Mouse (Mus musculus): ENCODE results near the gene Dusp3. TPM values are rescaled to one million over a fixed set of nuclear protein-coding genes. Genes with fewer than 3 reads are reported as not detected.

Dusp3 gene
- total and polyA plus RNA-seq, 3 experiments: 101 to 131 (median 103) TPM

DNA sequence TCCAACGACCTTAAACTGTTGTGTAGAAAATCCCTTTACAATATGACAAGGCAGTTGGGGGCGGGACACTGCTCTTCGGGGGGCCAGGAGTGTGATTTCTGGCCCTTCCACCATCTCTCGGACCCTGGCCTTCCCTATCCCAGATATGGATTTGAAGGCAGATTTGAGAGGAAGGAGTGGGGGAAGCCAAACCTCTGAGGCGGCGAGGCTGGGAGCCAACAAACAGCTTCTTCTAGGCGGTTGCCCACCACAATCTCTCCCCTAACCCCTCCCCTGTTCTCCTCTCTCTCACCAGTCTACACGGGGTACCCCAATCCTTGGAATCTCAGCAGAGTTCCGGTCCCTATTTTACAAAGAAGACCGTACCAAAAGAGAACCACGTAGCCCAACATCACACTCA, 23.8 kb downstream of the Dusp3 start:
- H3K9ac ChIP-seq (ENCODE audit: low read depth, low read length): no peak overlapping the region

DNA sequence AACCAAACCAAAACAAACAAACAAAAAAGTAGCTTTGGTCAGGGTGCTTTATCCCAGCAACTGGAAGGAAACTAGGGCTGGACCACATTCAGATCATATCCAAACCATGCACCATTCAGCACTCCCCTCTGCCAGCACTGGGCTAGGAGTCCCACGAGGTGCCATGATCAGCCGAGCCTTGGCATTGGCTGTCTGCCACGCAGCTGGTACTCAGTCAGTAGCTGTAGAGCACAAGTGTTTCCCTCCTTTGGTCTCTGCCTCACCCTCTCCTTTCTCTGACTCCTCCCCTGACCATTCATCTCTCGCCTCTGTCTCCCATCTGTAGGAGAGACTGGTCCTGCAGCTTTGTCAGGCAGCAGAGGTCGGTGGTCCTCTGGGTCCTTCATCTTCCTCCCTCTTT, 29.3 kb downstream of the Dusp3 start:
- 66% methylated on average over 5 of the region's 5 CpGs for WGBS
- no peak for DNase-seq

More for the DNA sequence above, 23.8 kb downstream of the Dusp3 start:
- Histone ChIP-seq H3K36me3 (ENCODE audit: control insufficient read depth, insufficient read depth, low read length) (no peaks in the 10 kb centered on the region), H3K4me1 (ENCODE audit: control insufficient read depth, insufficient read depth, low read length) (no peaks in the 10 kb centered on the region; the same call in 1 of the 2 replicates), H3K27me3 (ENCODE audit: control insufficient read depth, insufficient read depth, low read length) (peaks cover 8% of the 10 kb centered on the region), H3K4me3 (peak overlapping the region; percentile 47; the same call in 1 of the 2 replicates), H3K27ac (no peak overlapping the region), H3K79me2 (replicated peaks; ENCODE audit: control insufficient read depth, insufficient read depth, low read length) (no peaks in the 10 kb centered on the region)
- DNase-seq: no peak
- intact Hi-C loops (cut with DNase I): no loop called here
- TF ChIP-seq POLR2A (IDR thresholded peaks at IDR 0.05; ENCODE audit: insufficient read depth, low read depth, low read length) (no peak), CTCF (IDR thresholded peaks at IDR 0.05) (no peak), EP300 (IDR thresholded peaks at IDR 0.05; ENCODE audit: insufficient read depth, low read depth, low read length) (no peak)
- WGBS: 14% methylated on average over 11 of the region's 11 CpGs

DNA sequence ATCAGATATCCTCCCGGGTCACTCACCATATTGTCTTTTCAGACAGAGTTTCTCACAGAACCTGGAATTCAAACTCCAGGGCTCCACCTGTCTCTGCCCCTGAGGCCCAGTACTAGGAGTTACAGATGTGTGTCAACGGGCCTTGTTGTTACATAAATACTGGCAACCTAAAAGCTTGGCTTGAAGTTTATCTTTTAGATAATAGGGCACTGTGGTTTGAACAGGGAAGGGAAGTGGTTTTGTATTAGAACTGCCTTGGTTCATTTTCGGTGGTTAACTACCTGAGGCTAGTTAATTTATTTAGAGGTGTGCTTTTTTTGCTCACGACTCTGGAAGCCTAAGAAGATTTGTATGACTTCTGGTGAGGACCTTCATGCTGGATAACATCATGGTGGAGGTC, 33.4 kb downstream of the Dusp3 start:
- no peak for DNase-seq
- peaks cover 6% of the 10 kb centered on the region; the same call in 1 of the 2 replicates for H3K4me1 ChIP-seq (ENCODE audit: control insufficient read depth, insufficient read depth, low read length)
- H3K4me3 ChIP-seq: no peak overlapping the region
- WGBS: 24% methylated on average over 4 of the region's 4 CpGs
- TF ChIP-seq EP300 (IDR thresholded peaks at IDR 0.05; ENCODE audit: insufficient read depth, low read depth, low read length) (no peak), POLR2A (IDR thresholded peaks at IDR 0.05; ENCODE audit: insufficient read depth, low read depth, low read length) (no peak), CTCF (IDR thresholded peaks at IDR 0.05) (no peak)
- peaks cover 6% of the 10 kb centered on the region for H3K36me3 ChIP-seq (ENCODE audit: control insufficient read depth, insufficient read depth, low read length)
- peak overlapping the region; percentile 63 for H3K27ac ChIP-seq
- no peaks in the 10 kb centered on the region for H3K79me2 ChIP-seq (replicated peaks; ENCODE audit: control insufficient read depth, insufficient read depth, low read length)
- no peaks in the 10 kb centered on the region for H3K27me3 ChIP-seq (ENCODE audit: control insufficient read depth, insufficient read depth, low read length)
- intact Hi-C loops (cut with DNase I): no loop called here
- H3K9ac ChIP-seq (ENCODE audit: low read depth, low read length): no peak overlapping the region

More for the DNA sequence above, 29.3 kb downstream of the Dusp3 start:
- Histone ChIP-seq H3K4me1 (ENCODE audit: control insufficient read depth, insufficient read depth, low read length) (peaks cover 4% of the 10 kb centered on the region; the same call in 1 of the 2 replicates), H3K9ac (ENCODE audit: low read depth, low read length) (no peak overlapping the region), H3K27ac (no peak overlapping the region), H3K79me2 (replicated peaks; ENCODE audit: control insufficient read depth, insufficient read depth, low read length) (no peaks in the 10 kb centered on the region), H3K36me3 (ENCODE audit: control insufficient read depth, insufficient read depth, low read length) (peaks cover 6% of the 10 kb centered on the region), H3K4me3 (no peak overlapping the region), H3K27me3 (ENCODE audit: control insufficient read depth, insufficient read depth, low read length) (no peaks in the 10 kb centered on the region)
- TF ChIP-seq EP300 (IDR thresholded peaks at IDR 0.05; ENCODE audit: insufficient read depth, low read depth, low read length) (no peak), POLR2A (IDR thresholded peaks at IDR 0.05; ENCODE audit: insufficient read depth, low read depth, low read length) (no peak), CTCF (IDR thresholded peaks at IDR 0.05) (no peak)
- intact Hi-C loops (cut with DNase I): no loop called here

DNA sequence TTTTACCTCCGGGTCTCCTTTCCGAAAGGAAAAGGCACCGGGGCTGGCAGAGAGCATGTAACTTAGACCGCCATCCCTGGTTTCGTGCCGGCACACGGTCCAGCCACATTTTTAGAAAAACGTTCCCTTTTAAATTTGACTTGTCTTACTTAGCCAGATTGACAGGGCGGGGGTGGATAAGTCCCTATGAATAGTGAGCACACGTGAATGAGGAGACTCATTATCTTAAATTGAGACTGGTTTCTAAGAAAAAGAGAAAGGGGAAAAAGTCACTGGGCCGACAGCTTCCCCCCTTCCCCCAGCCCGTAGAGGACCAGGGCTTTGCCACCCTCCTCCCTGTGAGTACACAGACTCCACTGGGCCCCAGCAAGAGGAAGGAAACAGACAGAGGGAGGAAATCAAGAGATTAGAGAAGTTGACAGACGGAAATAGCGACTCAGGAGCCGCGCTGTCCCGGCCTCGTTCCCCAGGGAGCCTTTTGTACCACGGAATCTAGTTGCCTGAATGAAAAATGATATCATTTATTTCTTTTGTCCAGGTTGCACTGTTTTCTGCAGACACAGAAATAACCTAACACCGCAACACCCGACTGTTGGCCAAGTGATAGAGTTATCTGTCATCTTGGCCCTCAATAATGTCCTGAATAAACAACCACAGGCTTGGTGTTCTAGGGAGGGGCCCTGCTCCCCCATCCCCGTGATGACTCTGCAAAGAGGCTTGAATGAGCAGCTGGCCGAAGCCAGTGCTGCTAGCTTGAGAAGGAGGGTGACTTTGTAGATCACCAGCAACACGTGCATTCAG, 34.1 kb downstream of the Dusp3 start:
- DNase-seq: peak; percentile 64 to 79
- H3K4me3 ChIP-seq: peak overlapping the region; percentile 17; the same call in 1 of the 2 replicates
- TF ChIP-seq CTCF (IDR thresholded peaks at IDR 0.05) (no peak), POLR2A (IDR thresholded peaks at IDR 0.05; ENCODE audit: insufficient read depth, low read depth, low read length) (0 out of 2 replicates have a peak, but pooled peaks have one; percentile 39), EP300 (IDR thresholded peaks at IDR 0.05; ENCODE audit: insufficient read depth, low read depth, low read length) (0 out of 2 replicates have a peak, but pooled peaks have one; percentile 27)
- no peaks in the 10 kb centered on the region for H3K27me3 ChIP-seq (ENCODE audit: control insufficient read depth, insufficient read depth, low read length)
- H3K9ac ChIP-seq (ENCODE audit: low read depth, low read length): peak overlapping the region; percentile 28; the same call in 1 of the 2 replicates
- 13% methylated on average over 24 of the region's 24 CpGs for WGBS
- peaks cover 6% of the 10 kb centered on the region; the same call in 1 of the 2 replicates for H3K4me1 ChIP-seq (ENCODE audit: control insufficient read depth, insufficient read depth, low read length)
- intact Hi-C loops (cut with DNase I): no loop called here
- no peaks in the 10 kb centered on the region for H3K79me2 ChIP-seq (replicated peaks; ENCODE audit: control insufficient read depth, insufficient read depth, low read length)
- peaks cover 6% of the 10 kb centered on the region for H3K36me3 ChIP-seq (ENCODE audit: control insufficient read depth, insufficient read depth, low read length)
- peak overlapping the region; percentile 63 for H3K27ac ChIP-seq

DNA sequence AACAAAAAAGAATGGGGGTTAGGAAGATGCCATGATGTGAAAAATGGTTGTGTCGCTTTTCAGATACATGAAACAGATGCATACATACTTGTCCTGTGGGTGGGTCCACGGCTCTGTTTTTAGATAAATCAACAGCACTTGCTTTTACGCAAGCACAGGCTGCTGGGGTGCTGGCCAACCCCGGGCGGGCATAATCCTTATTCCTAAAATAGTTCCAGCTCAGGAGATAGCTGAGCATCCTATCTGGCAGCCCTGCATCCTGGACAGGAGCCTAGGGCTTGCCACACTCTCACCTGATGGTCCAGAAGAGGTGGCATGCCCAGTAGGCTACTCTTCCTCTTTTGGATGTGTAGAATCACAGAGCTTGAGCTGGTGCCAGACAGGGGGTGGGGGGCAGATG, 36.8 kb downstream of the Dusp3 start:
- 53% methylated on average over 5 of the region's 5 CpGs for WGBS
- H3K4me1 ChIP-seq (ENCODE audit: control insufficient read depth, insufficient read depth, low read length): peaks cover 6% of the 10 kb centered on the region; the same call in 1 of the 2 replicates
- no peaks in the 10 kb centered on the region for H3K79me2 ChIP-seq (replicated peaks; ENCODE audit: control insufficient read depth, insufficient read depth, low read length)
- peak in 1 of 2 experiments; percentile 50 for DNase-seq
- H3K36me3 ChIP-seq (ENCODE audit: control insufficient read depth, insufficient read depth, low read length): peaks cover 6% of the 10 kb centered on the region
- intact Hi-C loops (cut with DNase I): no loop called here
- H3K4me3 ChIP-seq: no peak overlapping the region
- no peak overlapping the region for H3K9ac ChIP-seq (ENCODE audit: low read depth, low read length)
- TF ChIP-seq EP300 (IDR thresholded peaks at IDR 0.05; ENCODE audit: insufficient read depth, low read depth, low read length): no peak
- no peak for TF ChIP-seq CTCF (IDR thresholded peaks at IDR 0.05)
- no peak for TF ChIP-seq POLR2A (IDR thresholded peaks at IDR 0.05; ENCODE audit: insufficient read depth, low read depth, low read length)
- H3K27me3 ChIP-seq (ENCODE audit: control insufficient read depth, insufficient read depth, low read length): no peaks in the 10 kb centered on the region
- H3K27ac ChIP-seq: no peak overlapping the region

DNA sequence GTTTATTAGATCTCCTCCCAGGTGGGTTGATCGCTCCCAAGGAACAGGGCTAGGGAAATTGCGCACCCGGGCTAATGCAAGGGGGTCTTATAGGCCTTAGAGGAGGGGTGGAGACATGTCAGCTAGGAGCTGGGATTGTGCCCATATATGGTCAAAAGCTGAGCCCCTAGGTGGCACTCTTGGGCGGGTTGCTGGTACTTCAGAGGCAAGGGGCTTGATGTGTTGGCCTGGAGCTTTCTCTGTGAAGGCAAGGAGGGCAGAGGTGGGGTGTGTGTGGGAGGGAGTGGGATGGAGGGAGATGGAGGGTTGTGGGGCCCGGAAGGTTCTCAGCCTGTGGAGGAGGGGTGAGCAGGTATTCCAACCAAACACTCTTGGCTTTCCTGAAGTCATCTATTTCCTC, 40.3 kb downstream of the Dusp3 start:
- Histone ChIP-seq H3K27me3 (ENCODE audit: control insufficient read depth, insufficient read depth, low read length) (no peaks in the 10 kb centered on the region), H3K79me2 (replicated peaks; ENCODE audit: control insufficient read depth, insufficient read depth, low read length) (no peaks in the 10 kb centered on the region), H3K4me1 (ENCODE audit: control insufficient read depth, insufficient read depth, low read length) (no peaks in the 10 kb centered on the region), H3K9ac (ENCODE audit: low read depth, low read length) (no peak overlapping the region), H3K36me3 (ENCODE audit: control insufficient read depth, insufficient read depth, low read length) (no peaks in the 10 kb centered on the region), H3K27ac (no peak overlapping the region), H3K4me3 (no peak overlapping the region)
- intact Hi-C loops (cut with DNase I): no loop called here
- DNase-seq: no peak
- TF ChIP-seq POLR2A (IDR thresholded peaks at IDR 0.05; ENCODE audit: insufficient read depth, low read depth, low read length) (no peak), EP300 (IDR thresholded peaks at IDR 0.05; ENCODE audit: insufficient read depth, low read depth, low read length) (no peak), CTCF (IDR thresholded peaks at IDR 0.05) (no peak)
- 59% methylated on average over 5 of the region's 5 CpGs for WGBS

Data from heart, adult 2 months (tissue).